Mouse (Mus musculus) heart, postnatal 0 days (tissue): ENCODE measurements around the gene F3.

Experiments used
- CTCF ChIP-seq: IDR thresholded peaks from 2 replicates; pipeline ENCODE4 v1.5.1; 2016; ENCODE audit warnings: antibody characterized with exemption, control low read depth, low read depth
- EP300 ChIP-seq: IDR thresholded peaks from 2 replicates; pipeline ENCODE4 v1.6.1; 2016; ENCODE audit warnings: antibody characterized with exemption, low read depth

DNA sequence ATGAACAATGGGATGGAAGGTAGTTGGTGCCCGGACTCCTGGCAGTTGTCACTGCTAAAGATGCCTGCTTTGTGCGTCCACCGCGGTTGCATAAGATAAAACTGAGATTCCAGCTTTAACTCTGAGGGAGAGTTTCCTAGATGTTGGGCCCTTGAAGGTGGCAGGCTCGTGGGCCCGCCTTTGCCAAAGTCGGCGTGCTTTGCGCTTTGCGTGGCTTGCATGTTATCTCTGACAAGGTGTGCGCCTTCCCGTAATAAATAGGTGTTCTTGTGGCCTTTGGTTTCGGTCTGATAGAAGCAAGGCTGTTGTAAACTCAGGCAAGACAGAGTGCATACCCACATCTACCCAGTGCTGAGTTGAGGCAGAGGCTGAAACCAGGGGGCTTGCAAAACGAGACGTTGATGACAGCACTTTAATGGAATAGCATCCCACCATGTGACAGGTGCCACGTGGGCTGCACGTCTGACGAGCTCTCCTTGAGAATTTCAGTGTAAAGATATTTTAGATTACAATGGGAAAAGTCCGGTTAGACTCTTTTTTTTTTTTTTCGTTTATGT lies 709 bp downstream of the F3 start:
- no peak for TF ChIP-seq CTCF
- no peak for TF ChIP-seq EP300
